Mouse (Mus musculus): Measurements from ENCODE around the gene Crisp2. TPM values are rescaled to one million over a fixed set of nuclear protein-coding genes. Genes with fewer than 3 reads are reported as not detected.

Crisp2 gene
- total and polyA plus RNA-seq, 2 experiments from 2014 or later, result not detected

GRCm38 (mm10) chr17:40821477-40821876 lies 14.7 kb upstream of the Crisp2 start:
- Histone ChIP-seq H3K9me3 (replicated peaks; ENCODE audit: control insufficient read depth, low read length) (no peaks in the 10 kb centered on the region), H3K27me3 (ENCODE audit: control insufficient read depth, insufficient read depth, low read length) (no peaks in the 10 kb centered on the region), H3K4me2 (ENCODE audit: low read depth, low read length) (no peak overlapping the region), H3K27ac (ENCODE audit: low read depth) (no peak overlapping the region), H3K9ac (replicated peaks; ENCODE audit: low read depth, low read length) (no peak overlapping the region), H3K4me3 (ENCODE audit: low read depth, low read length) (no peak overlapping the region), H3K4me1 (ENCODE audit: control insufficient read depth, insufficient read depth) (no peaks in the 10 kb centered on the region), H3K36me3 (replicated peaks; ENCODE audit: control insufficient read depth, insufficient read depth, low read length) (no peaks in the 10 kb centered on the region)
- ATAC-seq (ENCODE audit: insufficient read depth, low read depth) (no peak), DNase-seq (ENCODE audit: low spot score) (no peak)
- WGBS, result 61% methylated on average over 9 of the region's 9 CpGs
- no peak for TF ChIP-seq CTCF (IDR thresholded peaks at IDR 0.05; ENCODE audit: low read depth)
- no peak for TF ChIP-seq EP300 (IDR thresholded peaks at IDR 0.05; ENCODE audit: low read depth)

GRCm38 (mm10) chr17:40817340-40817943 lies 10.6 kb upstream of the Crisp2 start:
- Histone ChIP-seq H3K4me2 (ENCODE audit: low read depth, low read length) (no peak overlapping the region), H3K36me3 (replicated peaks; ENCODE audit: control insufficient read depth, insufficient read depth, low read length) (no peaks in the 10 kb centered on the region), H3K27me3 (ENCODE audit: control insufficient read depth, insufficient read depth, low read length) (no peaks in the 10 kb centered on the region), H3K9ac (replicated peaks; ENCODE audit: low read depth, low read length) (no peak overlapping the region), H3K4me3 (ENCODE audit: low read depth, low read length) (no peak overlapping the region), H3K27ac (ENCODE audit: low read depth) (no peak overlapping the region), H3K4me1 (ENCODE audit: control insufficient read depth, insufficient read depth) (no peaks in the 10 kb centered on the region), H3K9me3 (replicated peaks; ENCODE audit: control insufficient read depth, low read length) (no peaks in the 10 kb centered on the region)
- DNase-seq (ENCODE audit: low spot score) (no peak), ATAC-seq (ENCODE audit: insufficient read depth, low read depth) (no peak)
- TF ChIP-seq CTCF (IDR thresholded peaks at IDR 0.05; ENCODE audit: low read depth), result no peak
- no peak for TF ChIP-seq EP300 (IDR thresholded peaks at IDR 0.05; ENCODE audit: low read depth)
- WGBS, result 57% methylated on average over 4 of the region's 4 CpGs

GRCm38 (mm10) chr17:40812259-40812658 lies 5.5 kb upstream of the Crisp2 start:
- H3K4me1 ChIP-seq (ENCODE audit: control insufficient read depth, insufficient read depth), result no peaks in the 10 kb centered on the region
- no peak for ATAC-seq (ENCODE audit: insufficient read depth, low read depth)
- no peaks in the 10 kb centered on the region for H3K36me3 ChIP-seq (replicated peaks; ENCODE audit: control insufficient read depth, insufficient read depth, low read length)
- DNase-seq (ENCODE audit: low spot score), result no peak
- H3K9me3 ChIP-seq (replicated peaks; ENCODE audit: control insufficient read depth, low read length), result no peaks in the 10 kb centered on the region
- 53% methylated on average over 2 of the region's 2 CpGs for WGBS
- no peak overlapping the region for H3K4me3 ChIP-seq (ENCODE audit: low read depth, low read length)
- TF ChIP-seq CTCF (IDR thresholded peaks at IDR 0.05; ENCODE audit: low read depth) (no peak), EP300 (IDR thresholded peaks at IDR 0.05; ENCODE audit: low read depth) (no peak)
- no peak overlapping the region for H3K4me2 ChIP-seq (ENCODE audit: low read depth, low read length)
- no peak overlapping the region for H3K9ac ChIP-seq (replicated peaks; ENCODE audit: low read depth, low read length)
- H3K27ac ChIP-seq (ENCODE audit: low read depth), result no peak overlapping the region
- no peaks in the 10 kb centered on the region for H3K27me3 ChIP-seq (ENCODE audit: control insufficient read depth, insufficient read depth, low read length)

- WGBS, result 74% methylated on average over 1 of the region's 1 CpGs
- H3K9me3 ChIP-seq (replicated peaks; ENCODE audit: control insufficient read depth, low read length), result no peaks in the 10 kb centered on the region
- no peak overlapping the region for H3K9ac ChIP-seq (replicated peaks; ENCODE audit: low read depth, low read length)
- no peak for ATAC-seq (ENCODE audit: insufficient read depth, low read depth)
- no peak overlapping the region for H3K4me3 ChIP-seq (ENCODE audit: low read depth, low read length)
- TF ChIP-seq CTCF (IDR thresholded peaks at IDR 0.05; ENCODE audit: low read depth) (no peak), EP300 (IDR thresholded peaks at IDR 0.05; ENCODE audit: low read depth) (no peak)
- no peak overlapping the region for H3K4me2 ChIP-seq (ENCODE audit: low read depth, low read length)
- no peak overlapping the region for H3K27ac ChIP-seq (ENCODE audit: low read depth)
- H3K27me3 ChIP-seq (ENCODE audit: control insufficient read depth, insufficient read depth, low read length), result no peaks in the 10 kb centered on the region
- no peaks in the 10 kb centered on the region for H3K4me1 ChIP-seq (ENCODE audit: control insufficient read depth, insufficient read depth)
- no peak for DNase-seq (ENCODE audit: low spot score)
- no peaks in the 10 kb centered on the region for H3K36me3 ChIP-seq (replicated peaks; ENCODE audit: control insufficient read depth, insufficient read depth, low read length)
These were observed 4.8 kb upstream of the Crisp2 start for GRCm38 (mm10) chr17:40811560-40811959.

- H3K27ac ChIP-seq (ENCODE audit: low read depth), result no peak within 1 kb of the TSS
- H3K4me2 ChIP-seq (ENCODE audit: low read depth, low read length), result no peak within 1 kb of the TSS
- H3K36me3 ChIP-seq (replicated peaks; ENCODE audit: control insufficient read depth, insufficient read depth, low read length), result no peaks in the 10 kb centered on the region
- H3K9me3 ChIP-seq (replicated peaks; ENCODE audit: control insufficient read depth, low read length), result no peaks in the 10 kb centered on the region
- TF ChIP-seq EP300 (IDR thresholded peaks at IDR 0.05; ENCODE audit: low read depth), result no peak
- TF ChIP-seq CTCF (IDR thresholded peaks at IDR 0.05; ENCODE audit: low read depth), result no peak
- no peaks in the 10 kb centered on the region for H3K27me3 ChIP-seq (ENCODE audit: control insufficient read depth, insufficient read depth, low read length)
- WGBS, result 36% methylated on average over 1 of the region's 1 CpGs
- H3K4me1 ChIP-seq (ENCODE audit: control insufficient read depth, insufficient read depth), result no peaks in the 10 kb centered on the region
- H3K9ac ChIP-seq (replicated peaks; ENCODE audit: low read depth, low read length), result no peak within 1 kb of the TSS
- H3K4me3 ChIP-seq (ENCODE audit: low read depth, low read length), result no peak within 1 kb of the TSS
- DNase-seq (ENCODE audit: low spot score), result no peak
- no peak for ATAC-seq (ENCODE audit: insufficient read depth, low read depth)
These were observed 4.1 kb upstream of the Crisp2 start, which contains the start of gene Rhag for GRCm38 (mm10) chr17:40810934-40811333. Gene Rhag, plus strand, starts transcription at chr17:40811126.

GRCm38 (mm10) chr17:40808071-40808470 lies 1.3 kb upstream of the Crisp2 start:
- no peak overlapping the region for H3K9ac ChIP-seq (replicated peaks; ENCODE audit: low read depth, low read length)
- no peaks in the 10 kb centered on the region for H3K4me1 ChIP-seq (ENCODE audit: control insufficient read depth, insufficient read depth)
- no peak for ATAC-seq (ENCODE audit: insufficient read depth, low read depth)
- H3K4me2 ChIP-seq (ENCODE audit: low read depth, low read length), result no peak overlapping the region
- H3K4me3 ChIP-seq (ENCODE audit: low read depth, low read length), result no peak overlapping the region
- H3K9me3 ChIP-seq (replicated peaks; ENCODE audit: control insufficient read depth, low read length), result no peaks in the 10 kb centered on the region
- no peak for DNase-seq (ENCODE audit: low spot score)
- H3K27ac ChIP-seq (ENCODE audit: low read depth), result no peak overlapping the region
- no peaks in the 10 kb centered on the region for H3K27me3 ChIP-seq (ENCODE audit: control insufficient read depth, insufficient read depth, low read length)
- TF ChIP-seq EP300 (IDR thresholded peaks at IDR 0.05; ENCODE audit: low read depth) (no peak), CTCF (IDR thresholded peaks at IDR 0.05; ENCODE audit: low read depth) (no peak)
- no peaks in the 10 kb centered on the region for H3K36me3 ChIP-seq (replicated peaks; ENCODE audit: control insufficient read depth, insufficient read depth, low read length)
